Mouse (Mus musculus) limb, embryonic 15.5 days (tissue): ENCODE data around the gene Zscan2. TPM values are rescaled to one million over a fixed set of nuclear protein-coding genes. Genes with fewer than 3 reads are reported as not detected.

Experiments used
- ATAC-seq: fragments of 200-750 bp; cut with Nextera tagmentation; 2 replicates; pipeline ENCODE4 v1.8.0; 2017; ENCODE audit warnings: low read depth, moderate TSS enrichment; ENCODE audit not compliant: insufficient number of reproducible peaks, low FRiP score, low TSS enrichment
- H3K27ac ChIP-seq: fragments of 300-500 bp; sonication (generic); 2 replicates; pipeline ENCODE4 v1.5.1; 2015; ENCODE audit warnings: moderate library complexity, mild to moderate bottlenecking, inconsistent platforms
- H3K27me3 ChIP-seq: fragments of 300-500 bp; sonication (generic); 2 replicates; pipeline ENCODE4 v1.6.1; 2015; ENCODE audit warnings: inconsistent platforms
- H3K36me3 ChIP-seq: fragments of 300-500 bp; sonication (generic); 2 replicates; pipeline ENCODE4 v1.6.1; 2015; ENCODE audit warnings: inconsistent platforms
- H3K4me1 ChIP-seq: fragments of 300-500 bp; sonication (generic); 2 replicates; pipeline ENCODE4 v1.6.1; 2015; ENCODE audit warnings: inconsistent platforms
- H3K4me2 ChIP-seq: fragments of 300-500 bp; sonication (generic); 2 replicates; pipeline ENCODE4 v1.6.1; 2015; ENCODE audit warnings: mild to moderate bottlenecking, inconsistent platforms
- H3K4me3 ChIP-seq: fragments of 300-500 bp; sonication (generic); 2 replicates; pipeline ENCODE4 v1.5.1; 2015; ENCODE audit warnings: mild to moderate bottlenecking, inconsistent platforms
- H3K9ac ChIP-seq: fragments of 300-500 bp; sonication (generic); 2 replicates; pipeline ENCODE4 v1.6.1; 2015; ENCODE audit warnings: inconsistent platforms
- H3K9me3 ChIP-seq: fragments of 300-500 bp; sonication (generic); 2 replicates; pipeline ENCODE4 v1.6.1; 2016; ENCODE audit warnings: inconsistent platforms
- WGBS: fragments of 180-500 bp; shearing (Covaris S2); methylation state at CpG from one replicate; pipeline ENCODE4 v1.1.7; 2015; 5-methylcytosine and 5-hydroxymethylcytosine counted together
- polyA plus RNA-seq: library from polyadenylated mRNA; unstranded; fragments of >200 nt; fragmentation: Nextera tagmentation; extraction: Ambion mirVana; gene quantifications from 2 replicates; pipeline ENCODE4 v1.2.1, GENCODE M21; 2015

The Zscan2 gene
- polyA plus RNA-seq, 1 experiment from 2014 or later, result 2.3 TPM

GRCm38 (mm10) chr7:80911053-80911452 lies 50.3 kb downstream of the Zscan2 start:
- H3K9ac ChIP-seq, result no peak overlapping the region
- no peaks in the 10 kb centered on the region for H3K9me3 ChIP-seq
- H3K4me2 ChIP-seq, result no peak overlapping the region
- H3K27me3 ChIP-seq, result no peaks in the 10 kb centered on the region
- no peak overlapping the region for H3K4me3 ChIP-seq
- H3K4me1 ChIP-seq, result no peaks in the 10 kb centered on the region
- peaks cover 71% of the 10 kb centered on the region for H3K36me3 ChIP-seq
- WGBS, result 72% methylated on average over 7 of the region's 7 CpGs
- 0 out of 2 replicates have a peak, but pooled peaks have one; percentile 35 for ATAC-seq
- no peak overlapping the region for H3K27ac ChIP-seq

DNA sequence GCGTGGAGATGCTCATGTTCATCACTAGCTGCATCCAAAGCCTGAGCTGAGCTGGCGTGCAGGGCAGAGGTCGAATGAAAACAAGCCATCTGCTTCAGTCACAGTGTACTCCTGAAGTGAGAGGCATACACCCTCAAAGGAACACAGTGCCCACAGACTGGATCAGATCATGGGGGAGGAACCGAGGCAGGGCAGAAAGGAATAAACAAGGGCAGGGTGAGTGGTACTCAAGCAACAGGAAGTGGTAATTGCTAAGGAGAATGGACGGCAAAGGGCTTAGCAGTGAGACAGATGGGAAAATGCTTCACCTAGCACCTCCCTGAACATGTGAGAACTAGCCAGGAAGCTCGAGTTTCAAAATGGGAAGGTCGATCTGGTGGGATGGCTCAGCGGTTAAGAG lies 51.8 kb downstream of the Zscan2 start:
- Histone ChIP-seq H3K4me3 (no peak overlapping the region), H3K36me3 (peaks cover 76% of the 10 kb centered on the region), H3K27me3 (no peaks in the 10 kb centered on the region), H3K9ac (no peak overlapping the region), H3K4me2 (no peak overlapping the region), H3K4me1 (no peaks in the 10 kb centered on the region), H3K9me3 (no peaks in the 10 kb centered on the region), H3K27ac (no peak overlapping the region)
- no peak for ATAC-seq
- WGBS, result 78% methylated on average over 8 of the region's 8 CpGs

DNA sequence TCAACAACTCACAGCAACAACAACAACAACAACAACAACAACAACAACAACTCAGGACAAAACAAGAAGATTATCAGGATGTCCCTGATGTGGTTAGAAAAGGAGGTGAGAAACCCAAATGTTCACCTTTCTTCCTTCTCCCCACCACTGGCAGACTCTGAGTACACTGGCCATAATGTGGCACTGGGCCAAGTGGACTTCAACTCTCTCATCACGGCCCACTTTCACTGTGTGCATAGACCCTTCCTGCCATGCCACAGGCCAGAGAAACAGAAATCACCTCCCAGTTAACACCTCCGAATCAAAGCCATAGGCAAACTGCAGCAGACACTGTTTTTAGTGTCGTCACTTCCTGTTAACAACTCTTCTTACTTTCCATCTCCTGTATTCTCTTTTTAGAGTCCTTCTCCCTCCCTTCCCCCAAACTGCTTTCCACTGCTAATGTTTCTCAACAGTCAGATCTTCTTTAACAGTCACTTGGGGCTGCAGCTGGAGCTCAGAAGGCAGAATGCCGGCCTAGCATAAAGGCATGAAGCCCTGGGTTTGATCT lies 57.3 kb downstream of the Zscan2 start:
- H3K27ac ChIP-seq, result no peak overlapping the region
- H3K4me1 ChIP-seq, result no peaks in the 10 kb centered on the region
- 69% methylated on average over 4 of the region's 4 CpGs for WGBS
- no peak for ATAC-seq
- no peaks in the 10 kb centered on the region for H3K27me3 ChIP-seq
- no peak overlapping the region for H3K4me3 ChIP-seq
- H3K9me3 ChIP-seq, result no peaks in the 10 kb centered on the region
- peaks cover 76% of the 10 kb centered on the region for H3K36me3 ChIP-seq
- no peak overlapping the region for H3K9ac ChIP-seq
- H3K4me2 ChIP-seq, result no peak overlapping the region

DNA sequence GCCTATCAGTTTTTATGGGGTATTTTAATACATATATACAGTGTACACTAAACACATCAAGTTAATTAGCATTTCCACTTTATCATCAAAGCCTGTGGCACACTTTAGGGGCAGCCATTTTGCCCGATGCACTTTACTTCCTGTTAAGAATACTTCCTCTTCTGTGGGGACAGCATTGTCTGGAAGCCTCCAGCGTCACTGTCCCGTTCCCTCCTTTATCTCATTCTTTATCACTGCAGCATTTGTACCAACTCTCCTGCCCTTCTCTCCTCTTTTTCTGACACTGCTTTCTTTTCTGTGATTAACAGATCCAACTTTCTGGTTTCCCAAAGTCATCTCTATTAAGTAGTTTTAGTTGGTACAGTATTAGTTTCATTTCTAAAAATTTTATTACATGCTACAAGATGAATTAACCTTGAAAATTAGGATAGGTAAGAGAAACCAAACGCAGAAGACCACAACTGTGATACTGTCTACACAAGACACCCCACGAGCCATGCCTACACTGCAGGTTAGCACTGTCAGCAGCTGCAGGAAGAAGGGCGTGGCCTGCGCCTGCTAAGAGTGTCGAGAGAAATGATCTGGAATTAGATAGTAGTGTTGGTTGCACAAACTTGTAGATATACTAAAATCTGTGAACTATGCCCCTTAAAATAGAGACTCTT lies 58.4 kb downstream of the Zscan2 start:
- Histone ChIP-seq H3K9me3 (no peaks in the 10 kb centered on the region), H3K4me3 (no peak overlapping the region), H3K4me1 (no peaks in the 10 kb centered on the region), H3K9ac (no peak overlapping the region), H3K36me3 (peaks cover 70% of the 10 kb centered on the region), H3K27ac (no peak overlapping the region), H3K27me3 (no peaks in the 10 kb centered on the region), H3K4me2 (no peak overlapping the region)
- WGBS, result 73% methylated on average over 8 of the region's 8 CpGs
- no peak for ATAC-seq

DNA sequence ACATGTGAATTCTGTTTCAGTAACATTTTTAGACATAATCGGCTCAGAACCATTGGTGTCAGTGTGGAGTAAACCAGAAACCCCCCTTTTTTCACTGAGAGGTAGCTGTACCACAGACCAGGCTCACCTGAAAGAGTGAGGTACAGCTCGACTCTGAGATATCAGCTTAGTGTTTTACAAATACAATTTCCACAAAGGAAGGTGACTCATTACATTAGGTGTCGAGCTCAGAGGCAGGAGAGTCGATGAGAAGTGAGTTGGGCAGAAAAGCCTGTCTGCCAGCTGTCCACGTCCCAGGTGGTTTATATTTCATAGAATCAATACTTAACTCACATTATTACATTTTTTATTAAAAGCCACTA lies 58.9 kb downstream of the Zscan2 start:
- Histone ChIP-seq H3K27me3 (no peaks in the 10 kb centered on the region), H3K4me1 (no peaks in the 10 kb centered on the region)

DNA sequence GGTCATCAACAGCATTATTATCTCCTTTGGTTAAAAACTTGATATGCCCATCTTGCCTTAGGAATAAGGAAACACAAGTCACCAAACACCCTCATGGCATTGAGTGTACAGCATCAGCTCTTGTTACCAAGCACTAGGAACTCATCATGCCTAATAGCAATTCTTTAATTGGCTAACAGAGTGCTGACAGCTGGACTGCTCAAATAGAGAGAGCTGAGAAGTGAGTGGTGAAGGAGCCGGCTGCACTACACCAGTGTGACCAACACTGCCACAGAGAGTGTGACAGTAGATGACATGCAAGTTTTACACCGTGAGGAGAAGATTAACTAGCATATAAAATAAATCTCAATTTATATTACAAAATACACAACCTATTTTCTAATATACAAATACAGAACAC lies 62.4 kb downstream of the Zscan2 start:
- H3K4me3 ChIP-seq, result no peak overlapping the region
- no peaks in the 10 kb centered on the region for H3K9me3 ChIP-seq
- H3K36me3 ChIP-seq, result peaks cover 67% of the 10 kb centered on the region
- 81% methylated on average over 2 of the region's 2 CpGs for WGBS
- H3K9ac ChIP-seq, result no peak overlapping the region
- no peak overlapping the region for H3K27ac ChIP-seq
- no peaks in the 10 kb centered on the region for H3K27me3 ChIP-seq
- no peak for ATAC-seq
- no peaks in the 10 kb centered on the region for H3K4me1 ChIP-seq
- no peak overlapping the region for H3K4me2 ChIP-seq

More for the DNA sequence above, 58.9 kb downstream of the Zscan2 start:
- Histone ChIP-seq H3K4me3 (no peak overlapping the region), H3K27ac (no peak overlapping the region), H3K9me3 (no peaks in the 10 kb centered on the region), H3K36me3 (peaks cover 70% of the 10 kb centered on the region), H3K4me2 (no peak overlapping the region), H3K9ac (no peak overlapping the region)
- no peak for ATAC-seq
- WGBS, result 67% methylated on average over 5 of the region's 5 CpGs

Other genes with a start within 250 kb of the Zscan2 start
- 25.9 and 26.5 TPM in 2 replicates for gene Crtc3, start 172.0 kb upstream of the Zscan2 start, polyA plus RNA-seq
- gene Iqgap1, start 34.9 kb upstream of the Zscan2 start, polyA plus RNA-seq, result 98.9 and 103 TPM in 2 replicates
- gene Wdr73, start 40.3 kb downstream of the Zscan2 start, polyA plus RNA-seq, result 26.3 and 27.4 TPM in 2 replicates
- 5.6 and 6.6 TPM in 2 replicates for gene Nmb, start 44.2 kb downstream of the Zscan2 start, polyA plus RNA-seq
- 219 and 230 TPM in 2 replicates for gene Sec11a, start 86.9 kb downstream of the Zscan2 start, polyA plus RNA-seq
- 11.8 and 15.6 TPM in 2 replicates for gene Zfp592, start 132.8 kb downstream of the Zscan2 start, polyA plus RNA-seq
- gene Alpk3, start 196.7 kb downstream of the Zscan2 start, polyA plus RNA-seq, result 2.2 and 5.9 TPM in 2 replicates